Mouse (Mus musculus) ES-Bruce4 (cell line): Measurements from ENCODE around the gene Polg2. TPM values are rescaled to one million over a fixed set of nuclear protein-coding genes. Genes with fewer than 3 reads are reported as not detected.

Experiments
- H3K27ac ChIP-seq: 2 replicates; pipeline ENCODE4 v1.5.1; 2012; ENCODE audit warnings: low read length, inconsistent platforms; ENCODE audit not compliant: insufficient read depth
- H3K27me3 ChIP-seq: 2 replicates; pipeline ENCODE4 v1.6.1; 2012; ENCODE audit warnings: mild to moderate bottlenecking, low read length, inconsistent platforms; ENCODE audit not compliant: control insufficient read depth, poor library complexity, insufficient read depth, severe bottlenecking
- H3K36me3 ChIP-seq: 2 replicates; pipeline ENCODE4 v1.6.1; 2012; ENCODE audit warnings: inconsistent platforms, mild to moderate bottlenecking, low read length, moderate library complexity; ENCODE audit not compliant: control insufficient read depth, poor library complexity, insufficient read depth, severe bottlenecking
- H3K4me1 ChIP-seq: one replicate; pipeline ENCODE4 v1.8.1; 2011; ENCODE audit warnings: low read length; ENCODE audit not compliant: control insufficient read depth, insufficient read depth
- H3K4me3 ChIP-seq: 2 replicates; pipeline ENCODE4 v1.5.1; 2011; ENCODE audit warnings: low read depth, mild to moderate bottlenecking, low read length
- H3K9ac ChIP-seq: 2 replicates; pipeline ENCODE4 v1.6.1; 2012; ENCODE audit warnings: low read depth, mild to moderate bottlenecking, inconsistent platforms; ENCODE audit not compliant: poor library complexity, severe bottlenecking
- H3K9me3 ChIP-seq: replicated peaks from 2 replicates; pipeline ENCODE4 v1.6.1; 2012; ENCODE audit warnings: mild to moderate bottlenecking, low read length, inconsistent platforms; ENCODE audit not compliant: control insufficient read depth, poor library complexity, insufficient read depth, severe bottlenecking
- CTCF ChIP-seq: IDR thresholded peaks from one replicate; pipeline ENCODE4 v1.8.1; 2011; ENCODE audit warnings: low read depth, low read length
- EP300 ChIP-seq: IDR thresholded peaks from 2 replicates; pipeline ENCODE4 v1.6.1; 2011; ENCODE audit warnings: low read depth, low read length; ENCODE audit not compliant: insufficient read depth
- POLR2A ChIP-seq: IDR thresholded peaks from one replicate; pipeline ENCODE4 v1.8.1; 2011; ENCODE audit warnings: low read length; ENCODE audit not compliant: insufficient read depth
- polyA plus RNA-seq: library from polyadenylated mRNA; stranded (reverse); fragments of >200 nt; gene quantifications from 2 replicates; pipeline ENCODE4 v1.2.4, GENCODE M21; 2011; ENCODE audit warnings: low read depth; ENCODE audit not compliant: missing spikeins, insufficient read depth, insufficient read length

The Polg2 gene
- polyA plus RNA-seq, 1 experiment, result 12.3 TPM

DNA sequence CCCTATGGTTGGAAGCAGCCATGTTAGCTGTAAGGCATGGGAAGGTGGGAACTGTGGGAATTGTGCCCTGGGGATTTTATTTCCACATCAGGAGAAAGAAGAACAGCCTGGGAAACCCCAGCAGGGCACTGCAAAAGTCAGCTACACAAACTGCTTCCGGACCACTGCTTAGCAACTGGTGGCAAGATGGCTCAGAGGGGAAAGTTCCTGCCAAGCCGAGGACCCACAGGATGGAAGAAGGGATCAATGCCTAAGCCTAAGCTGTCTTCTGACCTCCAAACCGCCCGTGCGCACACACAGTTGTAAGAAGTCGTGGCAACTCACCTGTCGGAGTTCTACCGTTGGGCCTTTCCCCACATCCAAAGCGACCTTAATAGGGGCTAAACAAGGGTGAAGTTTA, 6.3 kb downstream of the Polg2 start:
- TF ChIP-seq POLR2A (no peak), CTCF (no peak), EP300 (no peak)
- H3K27me3 ChIP-seq, result no peaks in the 10 kb centered on the region
- H3K9ac ChIP-seq, result no peak overlapping the region
- H3K4me1 ChIP-seq, result no peaks in the 10 kb centered on the region
- no peak overlapping the region for H3K4me3 ChIP-seq
- peaks cover 3% of the 10 kb centered on the region; the same call in 1 of the 2 replicates for H3K9me3 ChIP-seq
- no peak overlapping the region for H3K27ac ChIP-seq
- peaks cover 74% of the 10 kb centered on the region for H3K36me3 ChIP-seq

DNA sequence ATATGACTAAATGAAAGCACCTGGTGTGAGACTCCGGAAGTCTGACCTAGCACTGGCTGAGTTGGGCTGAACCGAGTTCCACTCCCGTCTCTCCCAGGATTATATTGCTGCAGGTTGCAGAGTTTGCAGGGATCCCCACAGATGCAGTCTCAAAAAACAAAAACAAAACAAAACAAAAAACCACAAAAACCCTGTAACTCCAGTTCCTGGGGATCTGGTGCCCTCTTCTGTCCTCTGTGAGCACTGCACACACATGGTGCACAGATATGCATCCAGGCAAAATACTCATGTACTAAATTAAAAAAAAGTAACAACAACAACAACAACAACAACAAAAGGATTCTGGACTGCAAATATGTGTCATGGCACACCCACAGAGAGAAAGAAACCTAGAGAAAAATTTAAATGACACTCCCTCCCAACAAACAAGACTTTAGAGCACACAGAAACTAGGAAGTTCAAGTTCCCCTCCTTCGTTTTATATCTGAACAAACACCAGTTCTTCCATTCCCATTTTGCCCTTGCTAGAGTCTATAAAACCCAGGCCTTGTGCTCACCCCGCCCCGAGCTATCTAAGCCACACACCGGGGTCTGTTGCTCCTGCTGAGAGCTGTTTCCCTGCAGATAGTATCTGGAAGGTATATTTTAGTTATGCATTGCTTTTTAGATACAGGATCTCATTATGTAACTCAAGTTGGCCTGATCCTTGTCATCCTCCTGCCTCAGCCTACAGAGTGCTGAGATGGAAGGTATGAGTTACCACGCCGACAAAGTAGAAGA, 9.0 kb downstream of the Polg2 start:
- peaks cover 68% of the 10 kb centered on the region for H3K36me3 ChIP-seq

DNA sequence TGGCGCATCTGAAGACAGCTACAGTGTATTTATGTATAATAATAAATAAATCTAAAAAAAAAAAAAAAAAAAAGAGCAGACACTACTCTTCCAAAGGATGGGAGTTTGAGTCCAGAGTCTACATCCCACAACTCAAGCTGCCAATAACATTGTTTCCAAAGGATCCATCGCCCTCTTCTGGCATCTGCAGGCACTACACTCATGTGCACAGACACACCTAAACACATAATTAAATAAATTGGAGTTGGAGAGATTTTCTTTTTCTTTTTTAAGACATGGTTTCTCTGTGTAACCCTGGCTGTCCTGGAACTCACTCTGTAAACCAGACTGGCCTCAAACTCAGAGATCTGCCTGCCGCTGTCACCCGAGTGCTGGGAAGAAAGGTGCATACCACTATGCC, 11.8 kb downstream of the Polg2 start:
- H3K27ac ChIP-seq, result no peak overlapping the region
- H3K36me3 ChIP-seq, result peaks cover 43% of the 10 kb centered on the region
- TF ChIP-seq POLR2A (no peak), CTCF (no peak), EP300 (no peak)
- H3K9me3 ChIP-seq, result peaks cover 9% of the 10 kb centered on the region; the same call in 1 of the 2 replicates
- no peaks in the 10 kb centered on the region for H3K27me3 ChIP-seq
- H3K4me1 ChIP-seq, result no peaks in the 10 kb centered on the region
- no peak overlapping the region for H3K9ac ChIP-seq
- H3K4me3 ChIP-seq, result no peak overlapping the region

More for the DNA sequence above, 9.0 kb downstream of the Polg2 start:
- TF ChIP-seq CTCF, result peak; percentile 28
- no peak for TF ChIP-seq EP300
- no peak for TF ChIP-seq POLR2A
- no peaks in the 10 kb centered on the region for H3K27me3 ChIP-seq
- H3K27ac ChIP-seq, result no peak overlapping the region
- H3K9me3 ChIP-seq, result peaks cover 9% of the 10 kb centered on the region; the same call in 1 of the 2 replicates
- no peak overlapping the region for H3K4me3 ChIP-seq
- H3K9ac ChIP-seq, result no peak overlapping the region
- no peaks in the 10 kb centered on the region for H3K4me1 ChIP-seq

GRCm38 (mm10) chr11:106766611-106767162, 12.7 kb downstream of the Polg2 start:
- H3K27ac ChIP-seq, result no peak overlapping the region
- no peak overlapping the region for H3K4me3 ChIP-seq
- H3K36me3 ChIP-seq, result peaks cover 36% of the 10 kb centered on the region
- no peaks in the 10 kb centered on the region for H3K4me1 ChIP-seq
- H3K9ac ChIP-seq, result no peak overlapping the region
- peaks cover 9% of the 10 kb centered on the region; the same call in 1 of the 2 replicates for H3K9me3 ChIP-seq
- no peaks in the 10 kb centered on the region for H3K27me3 ChIP-seq
- TF ChIP-seq POLR2A (no peak), CTCF (no peak), EP300 (no peak)

DNA sequence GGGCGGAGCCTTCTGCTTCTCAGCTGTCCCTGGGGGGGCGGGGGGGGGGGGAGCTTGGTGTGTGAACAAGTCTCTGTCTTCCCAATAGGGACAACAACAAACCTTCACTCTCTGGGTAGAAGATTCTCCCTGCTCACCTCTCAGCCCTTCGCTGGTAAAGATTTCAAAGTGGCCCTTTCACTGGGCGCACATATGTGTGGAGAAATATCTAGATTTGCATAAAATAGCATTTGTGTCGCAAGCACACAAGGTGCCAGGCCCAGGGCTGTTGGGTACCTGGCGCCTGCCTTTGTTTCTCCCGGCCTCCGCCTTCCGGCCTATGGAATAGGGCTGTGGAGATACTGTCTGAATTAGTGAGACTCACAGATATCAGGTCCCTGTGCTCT, 16.5 kb downstream of the Polg2 start:
- TF ChIP-seq POLR2A, result no peak
- TF ChIP-seq CTCF, result no peak
- TF ChIP-seq EP300, result no peak
- Histone ChIP-seq H3K27ac (no peak overlapping the region), H3K36me3 (peaks cover 10% of the 10 kb centered on the region), H3K9ac (no peak overlapping the region), H3K4me1 (no peaks in the 10 kb centered on the region), H3K4me3 (no peak overlapping the region), H3K9me3 (peaks cover 4% of the 10 kb centered on the region; the same call in 1 of the 2 replicates), H3K27me3 (no peaks in the 10 kb centered on the region)
